Mouse (Mus musculus): ENCODE data around the gene Rsf1. TPM values are rescaled to one million over a fixed set of nuclear protein-coding genes. Genes with fewer than 3 reads are reported as not detected.

Gene Rsf1
- polyA plus RNA-seq, 1 experiment from 2014 or later = 41.7 TPM

GRCm38 (mm10) chr7:97728666-97729614, 149.3 kb downstream of the Rsf1 start:
- Histone ChIP-seq H3K4me3 (no peak overlapping the region), H3K9ac (no peak overlapping the region), H3K4me1 (peaks cover 11% of the 10 kb centered on the region; the same call in 1 of the 2 replicates), H3K36me3 (ENCODE audit: poor library complexity, severe bottlenecking) (peaks cover 14% of the 10 kb centered on the region; the same call in 1 of the 2 replicates), H3K27ac (no peak overlapping the region), H3K27me3 (no peaks in the 10 kb centered on the region), H3K4me2 (peak overlapping the region; percentile 15; the same call in 1 of the 2 replicates), H3K9me3 (replicated peaks) (no peaks in the 10 kb centered on the region)
- WGBS = 24% methylated on average over 14 of the region's 14 CpGs
- peak; percentile 24; the same call in 1 of the 2 replicates for ATAC-seq

- H3K27ac ChIP-seq = no peak overlapping the region
- H3K4me3 ChIP-seq = no peak overlapping the region
- H3K4me2 ChIP-seq = no peak overlapping the region
- H3K9ac ChIP-seq = no peak overlapping the region
- no peak for ATAC-seq
- H3K4me1 ChIP-seq = peaks cover 11% of the 10 kb centered on the region; the same call in 1 of the 2 replicates
- no peaks in the 10 kb centered on the region for H3K9me3 ChIP-seq (replicated peaks)
- peaks cover 7% of the 10 kb centered on the region; the same call in 1 of the 2 replicates for H3K36me3 ChIP-seq (ENCODE audit: poor library complexity, severe bottlenecking)
- 33% methylated on average over 3 of the region's 3 CpGs for WGBS
- peaks cover 4% of the 10 kb centered on the region; the same call in 1 of the 2 replicates for H3K27me3 ChIP-seq
These were observed 150.7 kb downstream of the Rsf1 start for GRCm38 (mm10) chr7:97730427-97730826.

GRCm38 (mm10) chr7:97733606-97734005, 153.9 kb downstream of the Rsf1 start:
- H3K27ac ChIP-seq = no peak overlapping the region
- H3K4me1 ChIP-seq = peaks cover 18% of the 10 kb centered on the region
- no peak for ATAC-seq
- H3K9ac ChIP-seq = no peak overlapping the region
- no peak overlapping the region for H3K4me2 ChIP-seq
- no peak overlapping the region for H3K4me3 ChIP-seq
- WGBS = 84% methylated on average over 5 of the region's 5 CpGs
- H3K36me3 ChIP-seq (ENCODE audit: poor library complexity, severe bottlenecking) = no peaks in the 10 kb centered on the region; the same call in 1 of the 2 replicates
- no peaks in the 10 kb centered on the region for H3K9me3 ChIP-seq (replicated peaks)
- peaks cover 14% of the 10 kb centered on the region for H3K27me3 ChIP-seq

GRCm38 (mm10) chr7:97735021-97735420, 155.3 kb downstream of the Rsf1 start:
- Histone ChIP-seq H3K36me3 (ENCODE audit: poor library complexity, severe bottlenecking) (no peaks in the 10 kb centered on the region; the same call in 1 of the 2 replicates), H3K27me3 (peaks cover 14% of the 10 kb centered on the region), H3K9me3 (replicated peaks) (no peaks in the 10 kb centered on the region), H3K4me2 (no peak overlapping the region), H3K4me3 (no peak overlapping the region), H3K27ac (no peak overlapping the region), H3K4me1 (peaks cover 11% of the 10 kb centered on the region), H3K9ac (no peak overlapping the region)
- 85% methylated on average over 8 of the region's 8 CpGs for WGBS
- ATAC-seq = no peak

GRCm38 (mm10) chr7:97735886-97736420, 156.3 kb downstream of the Rsf1 start:
- H3K4me3 ChIP-seq = no peak overlapping the region
- ATAC-seq = no peak
- peaks cover 11% of the 10 kb centered on the region for H3K4me1 ChIP-seq
- H3K27me3 ChIP-seq = peaks cover 14% of the 10 kb centered on the region
- 23% methylated on average over 4 of the region's 4 CpGs for whole genome bisulfite sequencing
- H3K9ac ChIP-seq = no peak overlapping the region
- H3K4me2 ChIP-seq = no peak overlapping the region
- H3K27ac ChIP-seq = no peak overlapping the region
- no peaks in the 10 kb centered on the region; the same call in 1 of the 2 replicates for H3K36me3 ChIP-seq (ENCODE audit: poor library complexity, severe bottlenecking)
- H3K9me3 ChIP-seq (replicated peaks) = no peaks in the 10 kb centered on the region

GRCm38 (mm10) chr7:97737256-97737637, 157.6 kb downstream of the Rsf1 start:
- no peaks in the 10 kb centered on the region for H3K9me3 ChIP-seq (replicated peaks)
- H3K4me1 ChIP-seq = peaks cover 11% of the 10 kb centered on the region
- peak overlapping the region; percentile 81 for H3K4me2 ChIP-seq
- H3K4me3 ChIP-seq = peak overlapping the region; percentile 59
- 10% methylated on average over 12 of the region's 12 CpGs for WGBS
- H3K27me3 ChIP-seq = peaks cover 14% of the 10 kb centered on the region
- H3K27ac ChIP-seq = no peak overlapping the region
- no peaks in the 10 kb centered on the region for H3K36me3 ChIP-seq (ENCODE audit: poor library complexity, severe bottlenecking)
- no peak for ATAC-seq
- H3K9ac ChIP-seq = peak overlapping the region; percentile 66

GRCm38 (mm10) chr7:97737638-97738456, 158.2 kb downstream of the Rsf1 start, which contains the start of gene Aqp11:
Aqp11 (minus strand) TSS chr7:97738289.
- peak within 1 kb of the TSS; percentile 66 for H3K9ac ChIP-seq
- WGBS = under 1% methylated on average over 53 of the region's 64 CpGs
- peak; percentile 92 for ATAC-seq
- peaks cover 14% of the 10 kb centered on the region for H3K27me3 ChIP-seq
- no peaks in the 10 kb centered on the region for H3K9me3 ChIP-seq (replicated peaks)
- H3K4me3 ChIP-seq = peak within 1 kb of the TSS; percentile 59
- peaks cover 11% of the 10 kb centered on the region for H3K4me1 ChIP-seq
- H3K36me3 ChIP-seq (ENCODE audit: poor library complexity, severe bottlenecking) = no peaks in the 10 kb centered on the region
- peak within 1 kb of the TSS; percentile 81 for H3K4me2 ChIP-seq
- no peak within 1 kb of the TSS for H3K27ac ChIP-seq

GRCm38 (mm10) chr7:97740948-97741347, 161.3 kb downstream of the Rsf1 start:
- H3K36me3 ChIP-seq (ENCODE audit: poor library complexity, severe bottlenecking) = no peaks in the 10 kb centered on the region
- peaks cover 9% of the 10 kb centered on the region for H3K27me3 ChIP-seq
- no peak overlapping the region for H3K4me3 ChIP-seq
- H3K27ac ChIP-seq = no peak overlapping the region
- no peak overlapping the region for H3K9ac ChIP-seq
- H3K9me3 ChIP-seq (replicated peaks) = no peaks in the 10 kb centered on the region
- no peak overlapping the region for H3K4me2 ChIP-seq
- H3K4me1 ChIP-seq = peaks cover 11% of the 10 kb centered on the region
- 44% methylated on average over 10 of the region's 10 CpGs for WGBS
- ATAC-seq = no peak

- Histone ChIP-seq H3K4me1 (peaks cover 11% of the 10 kb centered on the region), H3K4me3 (no peak overlapping the region), H3K27me3 (peaks cover 8% of the 10 kb centered on the region), H3K36me3 (ENCODE audit: poor library complexity, severe bottlenecking) (no peaks in the 10 kb centered on the region), H3K9me3 (replicated peaks) (no peaks in the 10 kb centered on the region), H3K27ac (no peak overlapping the region), H3K9ac (no peak overlapping the region), H3K4me2 (no peak overlapping the region)
- 3% methylated on average over 1 of the region's 1 CpGs for WGBS
- ATAC-seq = no peak
These were observed 162.1 kb downstream of the Rsf1 start for GRCm38 (mm10) chr7:97741756-97742291.
